Mouse (Mus musculus) embryonic fibroblast, embryonic 13.5 days (primary cell): ENCODE results near the gene Kazn.

Experiments used
- CTCF ChIP-seq: IDR thresholded peaks from 2 replicates; pipeline ENCODE4 v1.5.1; 2011; ENCODE audit warnings: mild to moderate bottlenecking, control low read depth, low read length, moderate library complexity, borderline replicate concordance; ENCODE audit not compliant: insufficient read depth
- POLR2A ChIP-seq: IDR thresholded peaks from 2 replicates; pipeline ENCODE4 v1.6.1; 2011; ENCODE audit warnings: low read depth, mild to moderate bottlenecking, control low read depth, low read length, moderate library complexity

- TF ChIP-seq CTCF (no peak), POLR2A (no peak)
These were observed 73.8 kb downstream of the Kazn start for GRCm38 (mm10) chr4:142165363-142165762.
